Mouse (Mus musculus): ENCODE results near the gene Gm10959. TPM values are rescaled to one million over a fixed set of nuclear protein-coding genes. Genes with fewer than 3 reads are reported as not detected.

The Gm10959 gene
- polyA plus RNA-seq, 1 experiment from 2014 or later = not detected

- Histone ChIP-seq H3K36me3 (replicated peaks; ENCODE audit: insufficient read depth, low read length) (no peaks in the 10 kb centered on the region), H3K4me3 (ENCODE audit: low read depth, low read length) (no peak overlapping the region), H3K27ac (ENCODE audit: low read depth) (no peak overlapping the region), H3K9ac (replicated peaks) (no peak overlapping the region), H3K4me2 (ENCODE audit: low read depth, low read length) (no peak overlapping the region), H3K9me3 (ENCODE audit: low read length) (no peaks in the 10 kb centered on the region), H3K27me3 (ENCODE audit: insufficient read depth, low read length) (no peaks in the 10 kb centered on the region), H3K4me1 (ENCODE audit: insufficient read depth) (no peaks in the 10 kb centered on the region)
- no peak for ATAC-seq
- TF ChIP-seq EP300 (IDR thresholded peaks at IDR 0.05; ENCODE audit: low read depth) = no peak
- TF ChIP-seq CTCF (IDR thresholded peaks at IDR 0.05; ENCODE audit: low read depth) = no peak
- DNase-seq = no peak
- WGBS (ENCODE audit: insufficient replicate concordance) = 73% methylated on average over 3 of the region's 3 CpGs
These were observed 41.6 kb downstream of the Gm10959 start for GRCm38 (mm10) chr3:122877543-122877942.

DNA sequence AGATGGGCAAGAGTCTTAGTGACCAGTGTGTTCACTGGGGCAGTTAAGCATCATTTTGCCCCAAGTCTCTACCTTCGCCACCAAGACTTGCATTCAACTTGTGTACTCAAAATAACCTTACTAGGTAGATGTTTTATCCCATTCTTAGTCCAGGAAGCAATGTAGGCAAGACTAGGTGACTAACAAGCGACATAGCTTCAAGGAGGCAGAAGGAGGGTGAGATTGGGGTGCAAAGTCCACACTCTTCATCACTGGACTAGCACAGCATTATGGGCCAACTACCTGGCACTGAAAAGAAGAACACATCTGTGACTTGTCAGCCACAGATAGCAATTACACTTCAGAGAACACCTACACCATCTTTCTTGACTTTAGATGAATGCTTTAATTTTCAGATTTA is 42.3 kb downstream of the Gm10959 start:
- Histone ChIP-seq H3K27ac (ENCODE audit: low read depth) (no peak overlapping the region), H3K4me1 (ENCODE audit: insufficient read depth) (no peaks in the 10 kb centered on the region), H3K4me2 (ENCODE audit: low read depth, low read length) (no peak overlapping the region), H3K4me3 (ENCODE audit: low read depth, low read length) (no peak overlapping the region), H3K27me3 (ENCODE audit: insufficient read depth, low read length) (no peaks in the 10 kb centered on the region), H3K9me3 (ENCODE audit: low read length) (no peaks in the 10 kb centered on the region), H3K9ac (replicated peaks) (no peak overlapping the region), H3K36me3 (replicated peaks; ENCODE audit: insufficient read depth, low read length) (no peaks in the 10 kb centered on the region)
- no peak for DNase-seq
- TF ChIP-seq CTCF (IDR thresholded peaks at IDR 0.05; ENCODE audit: low read depth) (no peak), EP300 (IDR thresholded peaks at IDR 0.05; ENCODE audit: low read depth) (no peak)
- no peak for ATAC-seq
- 77% methylated on average over 2 of the region's 2 CpGs for WGBS (ENCODE audit: insufficient replicate concordance)

GRCm38 (mm10) chr3:122871596-122871995 is 47.6 kb downstream of the Gm10959 start:
- ATAC-seq (no peak), DNase-seq (no peak)
- Histone ChIP-seq H3K9ac (replicated peaks) (no peak overlapping the region), H3K4me3 (ENCODE audit: low read depth, low read length) (no peak overlapping the region), H3K9me3 (ENCODE audit: low read length) (no peaks in the 10 kb centered on the region), H3K27ac (ENCODE audit: low read depth) (no peak overlapping the region), H3K4me2 (ENCODE audit: low read depth, low read length) (no peak overlapping the region), H3K4me1 (ENCODE audit: insufficient read depth) (no peaks in the 10 kb centered on the region), H3K27me3 (ENCODE audit: insufficient read depth, low read length) (no peaks in the 10 kb centered on the region), H3K36me3 (replicated peaks; ENCODE audit: insufficient read depth, low read length) (no peaks in the 10 kb centered on the region)
- WGBS (ENCODE audit: insufficient replicate concordance) = 60% methylated on average over 1 of the region's 1 CpGs
- no peak for TF ChIP-seq EP300 (IDR thresholded peaks at IDR 0.05; ENCODE audit: low read depth)
- no peak for TF ChIP-seq CTCF (IDR thresholded peaks at IDR 0.05; ENCODE audit: low read depth)

DNA sequence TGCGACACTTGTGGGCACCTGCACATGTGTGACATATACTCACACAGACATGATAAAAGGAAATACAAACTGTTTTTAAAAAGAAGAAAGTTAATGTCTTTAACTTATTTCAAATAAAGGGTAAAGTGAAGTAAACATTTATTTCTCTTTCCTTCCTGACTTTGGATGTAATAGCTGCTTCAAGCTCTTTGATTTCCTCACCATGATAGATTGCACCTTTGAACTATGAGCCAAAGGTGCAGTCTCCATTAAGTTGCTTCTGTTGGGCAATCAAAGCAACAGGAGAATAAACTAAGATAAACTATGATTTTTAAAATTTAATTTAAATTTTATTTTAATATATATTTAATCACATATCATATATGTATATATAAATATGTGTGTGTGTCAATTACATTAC is 50.9 kb downstream of the Gm10959 start:
- H3K27me3 ChIP-seq (ENCODE audit: insufficient read depth, low read length) = no peaks in the 10 kb centered on the region
- H3K4me1 ChIP-seq (ENCODE audit: insufficient read depth) = no peaks in the 10 kb centered on the region
- no peak overlapping the region for H3K9ac ChIP-seq (replicated peaks)
- no peak for TF ChIP-seq CTCF (IDR thresholded peaks at IDR 0.05; ENCODE audit: low read depth)
- no peak for TF ChIP-seq EP300 (IDR thresholded peaks at IDR 0.05; ENCODE audit: low read depth)
- H3K27ac ChIP-seq (ENCODE audit: low read depth) = no peak overlapping the region
- H3K9me3 ChIP-seq (ENCODE audit: low read length) = no peaks in the 10 kb centered on the region
- H3K4me2 ChIP-seq (ENCODE audit: low read depth, low read length) = no peak overlapping the region
- ATAC-seq (no peak), DNase-seq (no peak)
- WGBS (ENCODE audit: insufficient replicate concordance) = 96% methylated on average over 1 of the region's 1 CpGs
- no peak overlapping the region for H3K4me3 ChIP-seq (ENCODE audit: low read depth, low read length)
- no peaks in the 10 kb centered on the region for H3K36me3 ChIP-seq (replicated peaks; ENCODE audit: insufficient read depth, low read length)

DNA sequence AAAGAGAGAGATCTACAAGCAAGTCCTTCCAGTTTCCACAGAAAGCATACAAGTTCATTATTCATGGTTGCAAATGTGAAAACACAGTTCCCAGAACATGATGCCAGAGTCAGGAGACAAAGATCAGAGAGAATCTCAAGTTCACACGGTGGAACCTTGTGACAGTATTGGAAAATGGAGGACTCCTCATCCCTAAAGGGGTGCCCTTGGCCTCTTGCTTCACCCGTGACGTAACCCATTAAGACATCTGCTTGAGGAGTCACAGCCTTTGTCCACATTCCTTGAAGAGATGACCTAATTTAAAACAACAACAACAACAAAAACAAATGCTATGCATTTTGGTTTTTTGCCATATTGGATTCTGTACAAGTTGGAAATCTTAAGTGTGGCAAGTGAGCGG is 54.1 kb downstream of the Gm10959 start:
- Histone ChIP-seq H3K36me3 (replicated peaks; ENCODE audit: insufficient read depth, low read length) (no peaks in the 10 kb centered on the region), H3K4me1 (ENCODE audit: insufficient read depth) (no peaks in the 10 kb centered on the region), H3K9me3 (ENCODE audit: low read length) (no peaks in the 10 kb centered on the region), H3K4me2 (ENCODE audit: low read depth, low read length) (no peak overlapping the region), H3K27ac (ENCODE audit: low read depth) (no peak overlapping the region), H3K4me3 (ENCODE audit: low read depth, low read length) (no peak overlapping the region), H3K9ac (replicated peaks) (no peak overlapping the region), H3K27me3 (ENCODE audit: insufficient read depth, low read length) (no peaks in the 10 kb centered on the region)
- DNase-seq (no peak), ATAC-seq (no peak)
- 81% methylated on average over 4 of the region's 4 CpGs for WGBS (ENCODE audit: insufficient replicate concordance)
- TF ChIP-seq CTCF (IDR thresholded peaks at IDR 0.05; ENCODE audit: low read depth) (no peak), EP300 (IDR thresholded peaks at IDR 0.05; ENCODE audit: low read depth) (no peak)

Other genes starting within 250 kb of the Gm10959 start
- 1.5 TPM in 2 replicates for gene Pde5a, start 190.4 kb downstream of the Gm10959 start, polyA plus RNA-seq (2015; fragmentation: Nextera tagmentation; extraction: Ambion mirVana)
- 42.2 and 48.3 TPM in 2 replicates for gene Fabp2, start 24.3 kb downstream of the Gm10959 start, polyA plus RNA-seq (2015; fragmentation: Nextera tagmentation; extraction: Ambion mirVana)
- gene 1810037I17Rik, start 4.8 kb upstream of the Gm10959 start, polyA plus RNA-seq (2015; fragmentation: Nextera tagmentation; extraction: Ambion mirVana) = 70.7 and 75.1 TPM in 2 replicates
- 2.1 and 3.3 TPM in 2 replicates for gene Usp53, start 65.2 kb upstream of the Gm10959 start, polyA plus RNA-seq (2015; fragmentation: Nextera tagmentation; extraction: Ambion mirVana)
- gene Myoz2, start 115.7 kb upstream of the Gm10959 start, polyA plus RNA-seq (2015; fragmentation: Nextera tagmentation; extraction: Ambion mirVana) = 0.18 and 4.4 TPM in 2 replicates